Mouse (Mus musculus): Measurements from ENCODE around the gene Capza3.

The Capza3 gene

DNA sequence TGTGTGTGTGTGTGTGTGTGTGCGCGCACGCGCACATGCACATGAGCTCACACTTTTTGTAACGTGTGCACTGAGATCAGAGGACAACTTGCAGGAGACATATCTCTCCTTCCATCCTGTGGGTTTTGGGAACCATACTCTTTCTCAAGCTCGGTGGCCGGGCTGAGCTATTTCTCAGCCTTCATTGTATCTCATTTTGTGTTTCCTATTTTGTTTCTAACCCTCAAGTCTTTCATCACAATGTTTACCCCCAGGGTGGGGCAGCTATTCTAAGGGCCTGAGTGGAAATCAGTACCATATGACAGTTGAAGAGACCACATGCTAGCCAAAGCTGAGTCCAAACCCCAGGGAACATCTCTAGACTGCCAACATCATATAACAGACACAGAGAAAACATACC lies at the start of gene Capza3:
TSS of gene Capza3 (plus strand) at position 301 of the 400 bp plus-strand sequence.
- no peak for DNase-seq (ENCODE audit: low read depth, low spot score)

DNA sequence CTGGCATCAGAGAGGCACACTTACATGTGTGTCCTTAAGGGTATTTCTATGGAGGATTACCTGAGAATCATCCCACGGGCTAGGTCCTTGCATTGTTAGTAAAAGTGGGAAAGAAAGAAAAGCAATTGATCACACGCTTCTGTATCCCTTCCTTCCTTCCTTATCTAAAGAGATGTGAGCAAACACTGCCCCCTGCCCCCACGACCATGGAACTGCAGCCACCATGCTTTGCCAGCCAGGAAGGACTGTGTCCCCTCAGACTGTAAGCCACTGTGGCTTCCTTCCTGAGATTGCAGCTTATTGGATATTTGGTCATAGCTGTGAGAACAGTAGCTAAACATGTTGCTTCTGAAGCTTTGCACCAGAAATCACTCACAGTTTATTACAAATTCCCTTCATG lies 35.9 kb upstream of the Capza3 start:
- peak; percentile 33 for DNase-seq (ENCODE audit: low read depth, low spot score)

DNA sequence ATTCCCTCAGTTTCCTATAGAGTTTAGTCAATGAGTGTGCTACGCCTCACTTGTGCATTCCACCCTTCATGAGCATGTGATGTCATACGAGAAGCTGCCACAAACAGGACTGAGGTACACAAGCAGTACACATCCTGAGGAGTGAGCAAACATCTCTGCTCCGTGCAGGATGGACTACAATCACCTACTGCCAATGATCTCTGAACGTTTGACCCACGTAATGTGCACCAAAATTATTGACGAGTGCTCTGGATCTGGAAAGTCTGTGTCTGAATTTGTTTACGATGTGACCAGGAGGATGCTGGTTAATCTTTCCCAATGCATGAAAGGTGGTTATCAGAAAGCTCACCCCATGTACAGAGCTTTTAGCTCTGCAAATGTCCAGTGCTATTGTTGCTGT lies 16.6 kb upstream of the Capza3 start:
- DNase-seq (ENCODE audit: low read depth, low spot score) = no peak

DNA sequence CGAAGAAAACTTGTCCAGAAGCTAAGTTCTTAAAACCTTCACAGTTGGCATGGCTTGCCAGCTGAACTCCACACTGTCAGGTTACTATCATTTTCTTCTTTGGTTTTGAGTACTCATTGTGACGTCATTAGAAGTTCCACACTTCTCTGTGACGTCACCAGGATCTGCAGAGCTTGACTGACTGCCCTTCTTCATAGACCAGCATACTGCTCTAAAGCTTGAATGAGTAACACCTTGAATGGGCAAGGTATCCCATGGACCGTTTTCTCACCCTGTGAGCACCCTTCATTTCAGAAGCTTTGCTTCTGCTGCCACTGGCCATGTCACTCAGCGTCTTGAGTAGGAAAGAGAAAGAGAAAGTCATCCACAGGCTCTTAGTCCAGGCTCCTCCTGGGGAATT lies 305 bp downstream of the Capza3 start, which contains the start of gene Plcz1:
TSS of gene Plcz1 (minus strand) at position 101 of the 400 bp plus-strand sequence.
- no peak for DNase-seq (ENCODE audit: low read depth, low spot score)

DNA sequence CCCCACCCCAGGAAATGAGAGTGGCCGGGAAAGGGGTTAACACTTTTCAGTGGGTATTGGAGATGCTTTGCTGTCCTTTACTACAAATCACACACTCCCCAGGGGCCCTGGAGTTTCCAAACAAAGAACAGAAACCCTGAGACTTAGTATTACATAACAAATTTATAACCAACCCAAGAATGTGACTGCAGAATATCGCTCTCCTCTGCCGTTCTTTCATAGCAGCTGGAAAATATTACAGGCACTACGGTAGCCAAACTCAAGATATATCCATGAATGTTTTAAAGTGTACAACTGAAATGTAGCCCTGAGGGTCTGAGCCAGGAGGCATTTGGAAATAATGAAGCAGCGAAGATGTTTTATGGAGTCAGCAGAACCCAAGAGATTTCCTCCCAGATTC lies 10.4 kb downstream of the Capza3 start:
- no peak for DNase-seq (ENCODE audit: low read depth, low spot score)

DNA sequence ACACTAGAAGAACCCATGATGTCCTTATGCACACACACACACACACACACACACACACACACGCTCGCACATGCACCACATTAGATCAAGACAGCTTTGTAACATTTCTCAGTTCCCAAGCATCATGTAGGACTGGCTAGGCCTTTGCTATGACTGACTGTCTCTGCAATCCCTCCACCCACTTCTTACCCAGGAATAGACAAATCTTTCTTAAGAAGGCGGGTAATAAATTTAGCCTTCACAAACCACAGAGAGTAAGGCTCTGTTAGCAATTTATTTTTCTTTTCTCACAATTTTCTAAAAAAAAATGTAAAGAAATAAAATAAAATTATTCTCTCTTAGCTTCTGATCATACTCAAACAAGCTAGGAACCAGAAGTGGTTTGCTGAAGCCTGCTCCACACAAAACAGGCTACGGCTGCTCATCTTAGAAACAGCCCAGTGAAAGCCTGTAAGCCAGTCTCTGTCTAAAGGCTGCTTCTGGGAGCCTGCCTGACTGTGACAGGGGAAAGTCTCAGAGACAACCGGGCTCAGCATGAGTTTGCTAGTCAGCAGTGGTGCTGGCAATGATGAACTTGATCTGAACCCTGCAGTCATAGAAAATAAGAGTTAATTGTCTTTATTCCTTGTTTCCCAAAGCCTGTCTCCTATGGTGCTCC lies 13.3 kb downstream of the Capza3 start:
- no peak for DNase-seq (ENCODE audit: low read depth, low spot score)

DNA sequence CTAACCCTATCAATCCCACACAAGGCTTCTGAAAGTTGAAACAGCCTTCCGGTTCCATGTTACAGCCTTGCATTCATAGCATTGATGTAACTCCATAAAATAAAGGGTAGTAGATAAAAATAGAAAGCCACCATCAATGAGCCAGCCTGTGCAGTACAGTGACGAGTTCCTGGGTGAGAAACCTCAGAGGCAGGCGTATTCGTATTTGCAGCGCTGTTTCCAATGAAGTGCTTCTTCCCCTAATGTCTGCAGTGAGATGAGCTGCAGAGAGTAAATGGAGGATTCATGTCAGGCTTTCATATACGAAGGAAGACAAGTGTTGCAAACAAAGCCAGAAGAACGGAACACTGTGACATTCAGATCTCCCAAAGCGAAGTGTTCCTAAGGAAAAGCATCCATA lies 28.1 kb downstream of the Capza3 start:
- DNase-seq (ENCODE audit: low read depth, low spot score) = no peak

DNA sequence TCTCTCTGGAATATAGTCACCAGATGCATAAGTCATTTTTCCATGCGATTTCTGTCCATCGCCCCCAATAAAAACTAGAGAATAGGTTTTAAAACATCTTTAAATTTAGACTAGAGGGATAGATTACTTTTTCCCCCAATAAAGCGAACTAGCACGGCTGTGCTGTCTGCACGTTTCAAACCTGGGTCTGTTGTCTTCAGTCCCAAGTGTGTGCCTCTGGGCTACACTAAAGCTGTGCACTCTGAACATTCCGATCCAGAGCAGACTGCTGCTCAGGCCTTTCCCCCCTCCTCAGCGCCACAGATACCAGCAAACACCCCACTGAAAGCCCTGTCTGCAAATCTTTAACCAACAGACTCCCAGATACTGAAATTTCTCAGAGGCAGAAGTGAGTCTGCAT lies 39.9 kb downstream of the Capza3 start:
- DNase-seq (ENCODE audit: low read depth, low spot score) = no peak

DNA sequence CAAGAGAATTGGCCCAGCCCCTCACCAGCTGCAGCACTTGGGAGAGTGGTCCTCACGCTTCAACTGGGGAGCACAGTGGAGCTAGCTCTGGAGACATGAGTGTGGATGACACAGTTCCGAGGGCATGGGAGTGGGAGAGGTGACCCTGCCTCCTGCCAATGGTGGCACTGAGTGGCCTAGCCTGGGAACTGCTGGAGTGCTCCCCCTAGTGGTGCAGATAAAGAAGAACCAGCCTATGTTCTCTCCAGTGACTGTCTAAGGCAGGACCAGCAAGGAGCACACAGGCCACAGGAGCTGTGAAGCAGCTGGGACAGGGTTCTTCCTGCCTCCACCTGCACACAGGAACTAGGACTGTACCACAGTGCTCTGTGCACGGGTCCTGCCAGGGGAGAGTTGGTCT lies 40.7 kb downstream of the Capza3 start:
- peak; percentile 47 for DNase-seq (ENCODE audit: low read depth, low spot score)

DNA sequence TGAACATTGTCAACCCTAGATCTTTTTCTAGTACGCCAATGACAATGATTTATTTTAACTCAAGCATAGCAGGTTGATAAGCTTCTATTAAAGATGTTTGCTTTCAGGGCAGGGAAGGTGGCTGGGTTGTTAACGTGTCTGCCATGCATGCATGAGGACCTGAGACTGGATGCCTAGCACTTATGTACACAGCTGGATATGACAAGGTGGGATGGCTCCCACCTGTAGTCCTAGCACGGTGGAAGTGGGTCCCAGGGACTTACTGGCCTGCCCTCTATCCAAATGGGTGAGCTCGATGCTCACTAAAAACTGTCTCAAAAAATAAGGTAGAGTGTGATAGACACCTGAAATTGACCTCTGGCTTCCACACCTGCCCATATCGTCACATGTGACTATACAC lies 48.8 kb downstream of the Capza3 start:
- DNase-seq (ENCODE audit: low read depth, low spot score) = no peak

Measured in ES-CJ7 (cell line).